Mouse (Mus musculus) C2C12 (cell line): ENCODE results near the gene Ist1. TPM values are rescaled to one million over a fixed set of nuclear protein-coding genes. Genes with fewer than 3 reads are reported as not detected.

Source experiments
- H3K27me3 ChIP-seq: one replicate; pipeline ENCODE4 v1.6.1; 2011; ENCODE audit not compliant: control insufficient read depth, insufficient read depth, insufficient read length
- H3K36me3 ChIP-seq: one replicate; pipeline ENCODE4 v1.6.1; 2011; ENCODE audit not compliant: control insufficient read depth, insufficient read depth
- H3K4me3 ChIP-seq: one replicate; pipeline ENCODE4 v1.5.1; 2011; ENCODE audit warnings: mild to moderate bottlenecking, control low read depth; ENCODE audit not compliant: poor library complexity, insufficient read depth, severe bottlenecking
- H3K79me2 ChIP-seq: one replicate; pipeline ENCODE4 v1.6.1; 2011; ENCODE audit not compliant: control insufficient read depth, insufficient read depth
- H3K79me3 ChIP-seq: one replicate; pipeline ENCODE4 v1.6.1; 2011; ENCODE audit warnings: low read depth, control low read depth
- H3ac ChIP-seq: one replicate; pipeline ENCODE3; 2011; ENCODE audit warnings: low read depth; ENCODE audit not compliant: control insufficient read depth, insufficient read length
- CEBPB ChIP-seq: IDR thresholded peaks from one replicate; pipeline ENCODE4 v1.6.1; 2011; ENCODE audit warnings: low read depth, mild to moderate bottlenecking, control low read depth, moderate library complexity
- CTCF ChIP-seq: IDR thresholded peaks from one replicate; pipeline ENCODE4 v1.5.1; 2011; ENCODE audit not compliant: control insufficient read depth, insufficient read depth, insufficient read length
- FOSL1 ChIP-seq: IDR thresholded peaks from one replicate; pipeline ENCODE4 v1.8.0; 2011; ENCODE audit warnings: mild to moderate bottlenecking, low read length; ENCODE audit not compliant: poor library complexity, insufficient read depth, severe bottlenecking
- MAX ChIP-seq: IDR thresholded peaks from one replicate; pipeline ENCODE4 v1.6.1; 2011; ENCODE audit warnings: mild to moderate bottlenecking, control low read depth
- MYOD1 ChIP-seq: IDR thresholded peaks from one replicate; pipeline ENCODE4 v1.6.1; 2011; ENCODE audit warnings: low read depth; ENCODE audit not compliant: control insufficient read depth, insufficient read length
- MYOG ChIP-seq: IDR thresholded peaks from one replicate; pipeline ENCODE4 v1.6.1; 2011; ENCODE audit not compliant: control insufficient read depth, insufficient read length; ENCODE audit errors: extremely low read depth
- USF1 ChIP-seq: IDR thresholded peaks from one replicate; pipeline ENCODE4 v1.6.1; 2011; ENCODE audit warnings: low read depth, mild to moderate bottlenecking, control low read depth, moderate library complexity
- polyA plus RNA-seq: library from polyadenylated mRNA; unstranded; fragments of >200 nt; fragmentation: generic; extraction: Trizol; gene quantifications from one replicate; pipeline ENCODE4 v1.2.1, GENCODE M21; 2012; ENCODE audit warnings: missing spikeins

The Ist1 gene
- polyA plus RNA-seq, 1 experiment: 49.7 TPM

DNA sequence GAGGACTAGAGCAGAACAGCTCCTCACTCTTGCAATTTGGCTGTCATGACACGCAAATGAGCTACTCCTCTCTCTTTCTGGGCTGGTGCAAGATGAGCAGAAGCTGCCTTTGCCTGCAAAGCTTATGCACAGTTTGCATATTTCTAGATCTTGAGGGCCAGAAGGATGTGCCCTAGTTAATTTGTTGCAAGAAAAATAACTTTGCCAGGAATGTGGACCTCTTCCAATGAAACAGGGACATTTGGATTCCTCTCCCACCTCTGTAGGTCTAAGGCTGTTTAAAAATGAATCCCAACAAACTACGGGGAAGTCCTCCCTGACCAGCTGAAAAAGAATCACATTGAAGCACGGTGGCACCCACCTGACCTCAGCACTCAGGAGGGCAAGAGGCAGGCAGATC is 32.0 kb upstream of the Ist1 start:
- TF ChIP-seq MAX (no peak), FOSL1 (no peak), CTCF (no peak), MYOG (no peak), USF1 (no peak), CEBPB (no peak)

DNA sequence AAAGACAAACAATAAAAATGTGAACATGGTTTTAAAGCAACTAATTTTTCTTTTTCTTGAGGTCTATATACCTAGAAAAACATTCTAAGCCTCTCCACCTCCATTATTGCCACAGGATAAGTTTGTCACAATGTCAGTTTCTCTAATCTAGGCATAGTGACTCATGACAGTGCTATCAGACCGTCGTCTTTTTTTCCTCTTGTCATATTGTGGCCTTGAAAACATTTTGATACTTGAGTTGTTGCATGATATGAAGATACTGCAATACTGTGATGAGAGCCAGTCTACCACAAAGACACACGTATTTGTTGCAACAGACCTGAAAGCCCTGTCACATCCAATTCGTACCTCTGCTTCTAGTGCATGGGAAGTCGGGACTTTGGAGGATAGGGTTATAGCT is 21.9 kb upstream of the Ist1 start:
- TF ChIP-seq MYOG (no peak), USF1 (no peak), CTCF (no peak), MYOD1 (no peak), FOSL1 (no peak), MAX (no peak), CEBPB (no peak)
- H3K79me2 ChIP-seq: no peaks in the 10 kb centered on the region
- H3K36me3 ChIP-seq: peaks cover 68% of the 10 kb centered on the region

More for the DNA sequence above, 32.0 kb upstream of the Ist1 start:
- no peaks in the 10 kb centered on the region for H3K79me2 ChIP-seq
- no peak overlapping the region for H3ac ChIP-seq
- H3K36me3 ChIP-seq: peaks cover 47% of the 10 kb centered on the region
- H3K79me3 ChIP-seq: no peaks in the 10 kb centered on the region
- H3K27me3 ChIP-seq: no peaks in the 10 kb centered on the region
- no peak overlapping the region for H3K4me3 ChIP-seq

DNA sequence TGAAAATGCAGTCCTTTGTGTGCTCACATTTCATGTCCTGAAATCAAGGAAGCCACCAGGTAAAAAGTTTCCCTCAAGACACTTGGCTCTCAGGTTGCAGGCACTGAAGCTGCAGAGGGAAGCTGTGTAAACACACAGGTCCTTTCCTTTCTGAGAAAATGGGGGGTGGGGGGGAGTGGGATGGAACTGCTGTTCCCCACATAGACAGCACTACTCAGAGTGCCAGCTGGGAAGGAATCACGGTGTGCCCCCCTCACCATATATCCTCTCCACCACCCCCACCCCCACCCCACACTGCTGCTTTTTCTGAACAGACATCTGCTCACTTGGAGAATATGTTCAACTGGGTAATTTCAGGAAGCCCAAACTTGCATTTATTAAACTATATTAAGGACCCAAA is 19.5 kb upstream of the Ist1 start:
- H3K36me3 ChIP-seq: peaks cover 68% of the 10 kb centered on the region

More for the DNA sequence above, 21.9 kb upstream of the Ist1 start:
- Histone ChIP-seq H3K79me3 (no peaks in the 10 kb centered on the region), H3K4me3 (no peak overlapping the region), H3K27me3 (no peaks in the 10 kb centered on the region), H3ac (no peak overlapping the region)

DNA sequence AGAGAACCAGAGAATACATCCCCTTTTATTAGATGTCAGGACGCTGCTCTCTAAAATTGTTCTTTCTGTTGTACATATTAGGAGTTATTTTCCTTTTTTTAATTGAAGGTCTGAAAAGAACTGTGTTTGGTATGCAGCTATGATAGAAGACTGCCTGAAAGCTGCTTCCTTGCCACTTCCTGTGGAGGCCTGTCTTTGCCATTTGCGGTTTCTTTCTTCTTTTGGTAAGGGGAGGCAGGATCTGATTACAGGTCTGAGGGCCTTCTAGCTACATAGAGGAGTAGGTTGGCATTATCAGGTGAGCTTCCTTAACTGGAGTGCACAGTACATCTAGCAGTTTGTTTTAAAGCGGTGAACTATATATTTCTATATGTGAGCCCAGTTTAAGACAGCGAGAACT is 14.9 kb upstream of the Ist1 start:
- Histone ChIP-seq H3K36me3 (peaks cover 42% of the 10 kb centered on the region), H3K79me2 (peaks cover 14% of the 10 kb centered on the region), H3ac (no peak overlapping the region)

More for the DNA sequence above, 19.5 kb upstream of the Ist1 start:
- Histone ChIP-seq H3ac (no peak overlapping the region), H3K27me3 (no peaks in the 10 kb centered on the region), H3K4me3 (no peak overlapping the region), H3K79me2 (peaks cover 6% of the 10 kb centered on the region), H3K79me3 (no peaks in the 10 kb centered on the region)
- TF ChIP-seq MAX: no peak
- TF ChIP-seq FOSL1: no peak
- no peak for TF ChIP-seq USF1
- TF ChIP-seq CEBPB: no peak
- no peak for TF ChIP-seq MYOD1
- no peak for TF ChIP-seq CTCF
- TF ChIP-seq MYOG: no peak

DNA sequence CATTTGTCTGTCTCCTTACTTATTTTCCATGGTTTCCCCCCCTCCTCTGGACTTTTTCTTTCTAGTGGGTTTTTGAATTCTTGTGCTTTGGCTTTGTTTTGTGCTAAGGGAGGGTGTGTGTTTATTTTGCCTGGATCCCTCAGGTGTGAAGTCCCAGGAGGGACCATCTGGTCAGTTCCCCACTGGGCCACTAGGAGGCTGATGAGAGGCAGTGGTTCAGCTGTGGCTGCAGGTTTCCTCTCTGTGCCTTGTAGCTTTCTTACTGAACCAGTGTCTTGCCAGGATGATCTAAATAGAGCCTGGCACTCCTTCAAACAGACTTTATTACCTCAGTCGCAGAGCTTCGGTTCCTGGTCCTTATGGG is 13.8 kb upstream of the Ist1 start:
- TF ChIP-seq CTCF: peak; percentile 48
- no peak for TF ChIP-seq MYOD1
- Histone ChIP-seq H3K36me3 (peaks cover 42% of the 10 kb centered on the region), H3K27me3 (no peaks in the 10 kb centered on the region), H3K4me3 (no peak overlapping the region), H3K79me2 (peaks cover 14% of the 10 kb centered on the region), H3K79me3 (no peaks in the 10 kb centered on the region), H3ac (no peak overlapping the region)

More for the DNA sequence above, 14.9 kb upstream of the Ist1 start:
- Histone ChIP-seq H3K79me3 (no peaks in the 10 kb centered on the region), H3K4me3 (no peak overlapping the region), H3K27me3 (no peaks in the 10 kb centered on the region)
- no peak for TF ChIP-seq FOSL1
- TF ChIP-seq MAX: no peak
- TF ChIP-seq CEBPB: no peak
- no peak for TF ChIP-seq MYOD1
- TF ChIP-seq USF1: no peak
- no peak for TF ChIP-seq MYOG
- no peak for TF ChIP-seq CTCF

DNA sequence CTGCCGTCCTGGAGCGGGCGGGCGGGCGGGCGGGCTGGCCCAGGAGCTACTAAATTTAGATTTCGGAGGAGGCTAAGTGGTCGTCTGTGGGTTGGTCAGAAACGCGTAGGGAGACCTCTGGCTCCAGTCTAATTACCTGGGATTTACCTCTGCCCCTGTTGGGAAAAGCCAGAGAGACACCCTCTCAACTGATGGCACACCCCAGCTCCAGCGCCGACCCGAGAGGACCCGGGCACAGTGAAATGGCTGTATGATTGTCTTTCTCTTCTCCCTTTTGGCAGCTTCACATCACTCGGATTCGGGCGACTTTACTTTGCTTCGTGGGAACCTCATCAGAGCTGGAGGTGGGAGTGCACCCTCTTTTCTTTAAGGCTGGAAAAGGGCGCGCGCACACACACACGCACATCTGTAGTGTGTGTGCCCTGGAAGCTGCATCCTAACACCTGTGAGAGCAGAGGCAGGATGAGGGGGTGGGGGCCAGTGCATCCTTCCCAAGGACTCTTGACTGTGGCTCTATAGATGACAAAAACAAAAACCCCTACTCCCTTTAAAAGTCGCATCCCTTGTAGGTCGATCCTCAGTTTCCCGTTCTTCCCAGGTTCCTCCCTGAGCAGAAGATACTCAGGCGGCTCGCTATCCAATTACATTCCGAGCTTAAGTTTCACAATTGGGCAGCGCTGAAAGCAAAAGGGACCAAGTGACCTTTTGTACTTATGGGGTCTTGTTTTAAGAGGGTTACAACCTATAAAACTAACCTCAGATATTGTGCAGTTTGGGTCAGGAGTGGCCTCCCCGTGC is 13.2 kb upstream of the Ist1 start:
- TF ChIP-seq FOSL1 (no peak), CEBPB (no peak), MYOD1 (no peak), MAX (no peak), USF1 (no peak), CTCF (no peak), MYOG (no peak)
- no peaks in the 10 kb centered on the region for H3K79me3 ChIP-seq
- no peaks in the 10 kb centered on the region for H3K27me3 ChIP-seq
- peak overlapping the region; percentile 50 for H3ac ChIP-seq
- H3K79me2 ChIP-seq: peaks cover 14% of the 10 kb centered on the region
- H3K36me3 ChIP-seq: peaks cover 37% of the 10 kb centered on the region
- peak overlapping the region; percentile 66 for H3K4me3 ChIP-seq
